Mouse (Mus musculus) MEL-GATA-1-ER (cell line): ENCODE results near the gene Akap10.
"Not testable (repeated sequence)": the region's sequence is repeated elsewhere in the genome, so short reads cannot be mapped to it uniquely, and the experiment has no call there.

Experiments
- DNase-seq: peaks from one replicate; pipeline ENCODE4 v3.0.0-alpha.2; 2012; ENCODE audit warnings: low read depth; ENCODE audit errors: extremely low read depth

Gene Akap10

DNA sequence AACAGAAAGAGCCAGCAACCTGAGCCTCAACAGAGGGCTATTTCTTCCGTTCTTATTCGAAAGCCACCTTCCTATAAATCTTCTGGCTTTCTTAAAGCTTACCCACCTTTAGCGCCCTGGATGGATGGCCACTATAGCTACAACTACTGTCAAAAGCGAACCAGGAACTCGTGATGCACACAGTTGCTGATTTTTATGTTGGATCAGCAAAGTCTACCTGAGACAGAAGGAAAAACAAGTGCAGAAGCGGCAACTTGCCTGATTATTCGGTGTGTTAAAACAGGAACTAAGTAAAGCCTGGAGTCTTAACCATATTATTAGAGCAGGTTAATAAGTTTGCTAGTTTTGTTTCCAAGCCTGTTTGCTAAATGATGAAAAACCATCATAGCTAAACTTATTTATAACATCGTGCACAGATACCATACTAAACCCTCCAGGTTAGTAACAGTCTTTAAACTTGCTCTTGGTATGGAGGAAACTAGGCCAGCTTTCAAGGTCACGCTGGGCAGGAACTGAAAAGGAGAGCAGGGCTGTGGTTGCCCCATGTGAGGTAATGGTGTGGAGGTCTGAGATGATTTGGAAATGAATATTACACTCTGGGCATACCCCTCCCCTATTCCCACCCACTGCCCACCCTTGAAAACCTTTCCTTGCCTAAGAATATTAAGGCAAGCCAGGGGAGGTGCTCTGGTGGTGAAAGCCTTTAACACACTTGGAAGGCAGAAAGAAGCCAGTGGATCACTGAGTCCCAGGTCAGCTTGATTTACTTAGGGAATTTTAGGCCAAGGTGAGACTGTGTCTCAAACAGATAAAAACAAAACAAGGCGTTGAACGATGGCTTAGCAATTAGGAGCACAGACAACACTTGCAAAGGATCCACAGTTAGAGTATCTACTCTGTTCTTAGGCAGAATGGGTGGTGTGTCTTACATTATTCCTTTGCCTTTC is 861 bp upstream of the Akap10 start:
- DNase-seq, result peak; percentile 58

DNA sequence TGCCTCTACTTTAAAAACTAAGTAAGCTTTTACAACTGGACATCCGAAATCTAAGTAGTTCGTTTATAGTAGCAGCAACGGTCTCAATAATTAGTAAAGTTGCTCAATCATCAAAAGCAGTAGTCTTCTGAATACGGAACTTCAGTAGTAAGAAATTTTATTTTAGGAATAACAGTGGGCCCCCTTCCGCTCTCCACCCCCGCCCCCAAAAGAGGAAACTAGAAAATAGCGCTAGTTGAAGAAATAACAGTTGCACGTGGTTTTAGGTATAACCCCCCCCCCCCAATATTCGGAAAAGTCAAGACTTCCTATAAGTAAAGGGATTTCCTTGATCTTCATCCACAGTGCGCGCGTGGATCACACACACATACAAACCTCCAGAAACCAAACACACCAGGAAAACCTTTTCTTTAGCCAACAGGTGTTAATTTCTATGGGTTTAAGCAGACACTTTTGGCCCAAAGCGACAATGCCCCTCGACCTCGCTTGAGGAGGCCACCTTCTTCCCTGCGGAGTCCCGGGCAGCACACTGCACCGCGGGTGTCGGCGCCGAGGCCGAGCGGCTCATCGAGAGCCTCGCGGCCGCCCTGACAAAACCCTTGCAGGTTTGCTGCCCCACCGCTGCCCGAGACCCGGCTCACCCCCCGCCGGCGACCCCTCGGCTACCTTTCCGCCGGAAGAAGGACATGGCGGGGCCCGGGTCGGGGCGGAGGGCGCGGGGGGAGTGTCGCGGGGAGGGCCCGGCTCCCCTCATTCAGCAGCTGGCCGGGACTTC is 542 bp downstream of the Akap10 start:
- peak; percentile 66 for DNase-seq

DNA sequence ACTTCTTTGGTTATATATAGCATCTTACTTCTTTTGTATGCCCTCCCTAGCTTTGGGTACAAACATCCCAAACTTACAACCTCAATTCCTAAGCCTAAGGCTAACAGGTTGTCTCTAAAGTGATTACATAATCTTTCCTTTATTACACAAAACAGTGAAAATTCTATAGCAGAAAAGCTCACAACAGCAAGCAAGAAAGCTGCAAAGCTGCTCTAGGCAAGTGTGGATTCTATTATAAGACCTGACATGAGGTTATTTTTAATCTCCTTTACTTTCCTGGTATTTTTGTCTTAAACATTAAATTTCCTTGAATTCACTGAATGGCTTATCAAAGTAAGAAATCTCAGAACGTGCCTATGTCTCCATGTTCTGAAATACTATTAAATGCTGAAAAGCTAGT is 6.7 kb downstream of the Akap10 start:
- no peak for DNase-seq

DNA sequence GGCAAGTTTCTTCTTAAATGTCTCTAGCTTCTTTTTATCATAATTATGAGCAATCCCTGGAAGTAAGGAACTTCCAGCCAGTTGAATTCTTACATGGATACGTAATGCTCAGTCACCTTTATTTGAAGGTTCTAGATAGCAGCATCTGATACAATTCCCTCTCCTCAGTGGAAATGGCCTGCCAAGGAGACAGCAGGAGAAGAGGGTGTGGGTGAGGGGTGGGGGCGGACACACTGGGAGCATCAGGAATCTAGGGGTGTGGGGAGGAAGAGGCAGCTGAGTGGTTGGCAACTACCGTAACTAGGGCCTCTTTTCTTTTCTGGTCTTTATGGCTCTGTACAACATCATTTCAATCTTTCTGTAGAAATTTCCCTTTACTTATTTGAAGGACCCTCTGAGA is 10.3 kb downstream of the Akap10 start:
- DNase-seq, result no peak

DNA sequence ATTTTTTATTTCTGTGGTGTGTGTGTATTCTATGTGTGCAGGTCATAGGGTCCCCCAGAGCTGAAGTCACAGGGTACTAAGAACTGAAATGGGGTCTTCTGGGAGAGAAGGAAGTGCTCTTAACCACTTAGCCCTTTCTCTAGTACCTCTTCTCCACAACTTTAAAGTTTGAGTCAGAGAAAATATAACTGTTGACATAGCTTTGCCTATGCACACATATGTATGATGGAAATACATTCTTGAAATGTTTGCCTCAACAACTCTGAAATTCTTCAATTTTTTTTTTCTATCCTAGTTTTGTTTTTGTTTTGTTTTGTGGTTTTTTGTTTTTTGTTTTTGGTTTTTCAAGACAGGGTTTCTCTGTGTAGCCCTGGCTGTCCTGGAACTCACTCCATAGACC is 21.7 kb downstream of the Akap10 start:
- DNase-seq, result no peak

DNA sequence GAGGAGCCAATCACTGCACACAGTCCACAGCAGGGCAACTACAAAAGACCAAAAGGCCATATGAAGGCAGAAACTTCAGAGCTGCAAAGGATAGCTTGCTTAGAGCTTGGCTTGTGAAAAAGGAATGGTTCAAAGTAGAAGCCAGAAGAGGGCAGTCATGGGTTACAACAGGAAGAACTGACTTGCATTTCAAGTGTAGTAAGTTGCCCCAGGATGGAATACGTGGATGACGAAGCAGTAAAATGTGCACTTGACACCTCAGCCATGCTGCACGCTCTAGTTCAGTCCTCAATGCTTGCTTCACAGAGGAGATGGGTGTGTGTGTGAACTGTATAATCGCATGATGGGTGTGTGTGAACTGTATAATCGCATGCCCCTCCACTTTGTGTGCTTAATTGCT is 47.9 kb downstream of the Akap10 start:
- peak; percentile 34 for DNase-seq

DNA sequence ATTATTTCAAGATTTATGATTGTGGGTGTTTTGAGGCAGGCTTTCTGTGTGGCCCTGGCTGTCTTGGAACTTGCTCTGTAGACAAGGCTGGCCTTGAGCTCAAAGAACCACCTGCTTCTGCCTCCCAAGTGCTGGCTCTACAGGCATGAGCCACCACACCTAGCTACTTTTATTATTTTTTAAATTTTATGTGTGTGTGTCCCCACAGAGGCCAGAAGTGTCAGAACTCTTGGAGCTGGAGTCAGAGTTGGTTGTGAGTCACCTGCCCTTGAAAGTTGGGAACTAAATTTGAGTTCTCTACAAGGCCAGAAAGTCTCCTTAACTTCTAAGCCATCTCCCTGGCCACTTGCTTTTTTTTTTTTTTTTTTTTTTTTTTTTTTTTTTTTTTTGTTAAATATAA is 50.1 kb downstream of the Akap10 start:
- DNase-seq, result no peak

DNA sequence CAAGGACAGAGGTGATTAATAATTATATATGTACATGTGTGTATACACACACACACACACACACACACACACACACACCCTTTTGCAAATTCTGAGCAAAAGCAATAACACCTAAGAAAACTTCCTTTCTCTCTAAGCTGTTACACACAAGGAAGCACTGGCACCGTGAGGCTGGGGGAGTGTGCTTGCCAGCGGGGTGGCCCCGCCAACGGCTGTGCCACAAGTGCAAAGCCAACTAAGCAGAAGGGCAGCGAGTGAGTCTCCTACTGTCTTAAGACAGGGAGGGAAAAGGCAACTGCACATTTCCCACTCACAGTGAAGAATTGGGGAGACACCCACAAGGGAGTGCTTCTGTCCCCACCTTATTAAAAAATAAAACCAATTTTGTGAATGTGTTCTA is 58.2 kb downstream of the Akap10 start:
- no peak for DNase-seq

DNA sequence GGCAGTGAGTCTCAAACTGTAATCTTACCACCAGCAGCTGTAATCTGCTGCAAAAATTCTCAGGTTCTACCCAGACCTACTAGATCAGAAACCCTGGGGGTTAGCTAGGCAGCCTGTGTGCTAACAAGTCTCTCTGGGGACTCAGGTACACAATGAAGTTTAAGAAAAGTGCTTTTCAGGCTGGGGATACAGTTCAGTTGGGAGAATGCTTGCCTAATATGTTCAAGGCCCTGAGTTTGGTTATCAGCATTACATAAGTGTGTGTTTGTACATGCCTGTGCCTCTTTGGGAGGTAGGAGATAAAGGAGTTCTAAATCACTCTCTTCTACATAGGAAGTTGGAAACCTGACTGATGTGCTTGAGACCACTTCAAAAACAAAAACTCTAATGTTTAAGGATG is 63.2 kb downstream of the Akap10 start:
- DNase-seq, result no peak

DNA sequence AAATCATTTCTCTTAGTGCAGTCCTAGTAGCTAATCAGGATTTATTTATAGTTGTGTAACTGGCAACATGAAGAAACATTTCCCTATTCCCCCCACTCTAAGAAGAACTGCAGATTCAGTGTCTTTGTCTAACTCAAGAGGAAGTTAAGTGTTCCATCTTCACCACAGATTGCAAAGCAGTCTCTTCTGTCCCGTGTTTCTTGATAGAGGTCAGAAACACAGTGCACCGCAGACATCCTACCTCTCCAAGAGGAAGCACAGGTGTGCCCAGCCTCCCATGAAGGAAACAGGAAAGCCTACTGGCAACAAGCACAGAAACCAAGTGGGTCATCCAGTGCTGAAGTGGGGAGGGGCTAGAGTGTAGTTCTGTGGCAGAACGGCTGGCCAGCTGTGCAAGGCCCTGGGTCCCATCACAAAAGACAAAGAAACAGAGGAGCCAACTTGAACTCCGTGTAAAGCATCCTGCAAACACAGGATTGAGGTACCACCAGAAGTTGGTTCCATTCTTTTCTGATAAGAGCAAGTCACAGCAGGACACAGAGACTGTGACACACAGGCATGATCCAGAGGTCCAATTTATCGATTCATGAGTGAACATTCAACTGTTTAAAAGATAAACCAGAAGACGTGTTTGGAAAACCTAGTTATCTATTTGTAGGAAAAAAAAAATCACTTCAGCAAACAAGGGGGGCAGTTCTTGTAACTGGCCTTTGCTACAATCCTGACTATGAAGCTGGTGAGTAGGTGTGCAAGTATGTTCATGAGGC is 68.1 kb downstream of the Akap10 start:
- no peak for DNase-seq

DNA sequence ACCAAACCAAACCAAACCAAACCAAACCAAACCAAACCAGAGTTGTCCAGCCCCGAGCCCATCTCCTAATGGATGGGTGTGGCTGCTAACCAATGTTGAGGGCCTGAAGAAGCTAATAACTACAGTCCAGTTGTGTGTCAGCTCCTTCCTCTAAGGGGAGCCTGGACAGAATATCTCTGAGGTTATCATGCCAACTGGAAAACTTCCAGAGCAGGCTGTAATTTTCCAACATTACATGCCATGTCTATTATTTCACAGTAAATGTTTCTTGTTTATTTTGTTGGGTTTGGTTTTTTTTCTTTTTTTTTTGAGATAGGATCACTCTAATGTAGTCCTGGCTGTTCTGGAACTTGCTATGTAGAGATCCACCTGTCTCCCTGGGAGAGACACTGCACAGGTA is 70.7 kb downstream of the Akap10 start:
- no peak for DNase-seq

DNA sequence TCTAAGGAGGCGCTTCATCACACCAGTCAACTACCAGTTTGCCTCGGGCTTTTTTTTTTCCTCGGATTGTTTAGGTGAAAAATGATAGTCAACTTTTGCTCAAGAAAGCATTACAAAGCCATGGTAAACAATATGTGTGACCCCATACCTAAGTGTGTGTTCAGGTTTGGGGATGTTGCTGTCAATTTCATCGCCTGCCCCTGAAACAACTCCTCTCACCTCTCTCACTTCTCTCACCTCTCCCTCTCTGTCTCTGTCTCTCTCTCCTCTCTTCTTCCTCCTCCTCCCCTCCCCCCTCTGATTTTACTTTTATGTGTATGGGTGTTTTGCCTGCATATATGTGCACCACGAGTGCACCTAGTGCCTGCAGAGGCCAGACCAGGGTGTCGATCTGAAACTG is 74.5 kb downstream of the Akap10 start:
- no peak for DNase-seq

DNA sequence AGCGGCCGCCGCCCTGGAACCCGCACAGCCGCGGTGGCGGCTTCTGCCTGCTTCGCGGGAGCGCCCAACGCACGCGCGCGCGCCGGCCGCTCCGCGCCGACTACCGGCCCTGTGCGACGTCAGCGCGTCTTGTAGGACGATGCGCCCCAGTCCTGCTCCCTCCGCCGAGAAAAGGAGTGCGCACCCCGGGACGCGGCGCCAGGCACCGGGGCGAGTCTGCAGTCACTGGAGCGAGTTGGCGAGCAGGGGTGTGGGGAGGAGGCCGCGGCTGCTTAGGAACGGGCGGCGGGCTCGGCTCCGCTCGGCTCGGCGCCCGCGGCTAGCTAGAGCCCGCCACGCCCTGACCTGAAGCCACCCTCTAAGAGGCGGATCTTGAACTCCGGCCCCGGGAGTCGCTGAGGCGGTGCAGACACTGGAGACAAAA is 75.1 kb downstream of the Akap10 start, which contains the start of gene Ulk2:
Gene Ulk2, minus strand, starts transcription at position 86 of the 424 bp plus-strand sequence.
- peak; percentile 63 for DNase-seq

DNA sequence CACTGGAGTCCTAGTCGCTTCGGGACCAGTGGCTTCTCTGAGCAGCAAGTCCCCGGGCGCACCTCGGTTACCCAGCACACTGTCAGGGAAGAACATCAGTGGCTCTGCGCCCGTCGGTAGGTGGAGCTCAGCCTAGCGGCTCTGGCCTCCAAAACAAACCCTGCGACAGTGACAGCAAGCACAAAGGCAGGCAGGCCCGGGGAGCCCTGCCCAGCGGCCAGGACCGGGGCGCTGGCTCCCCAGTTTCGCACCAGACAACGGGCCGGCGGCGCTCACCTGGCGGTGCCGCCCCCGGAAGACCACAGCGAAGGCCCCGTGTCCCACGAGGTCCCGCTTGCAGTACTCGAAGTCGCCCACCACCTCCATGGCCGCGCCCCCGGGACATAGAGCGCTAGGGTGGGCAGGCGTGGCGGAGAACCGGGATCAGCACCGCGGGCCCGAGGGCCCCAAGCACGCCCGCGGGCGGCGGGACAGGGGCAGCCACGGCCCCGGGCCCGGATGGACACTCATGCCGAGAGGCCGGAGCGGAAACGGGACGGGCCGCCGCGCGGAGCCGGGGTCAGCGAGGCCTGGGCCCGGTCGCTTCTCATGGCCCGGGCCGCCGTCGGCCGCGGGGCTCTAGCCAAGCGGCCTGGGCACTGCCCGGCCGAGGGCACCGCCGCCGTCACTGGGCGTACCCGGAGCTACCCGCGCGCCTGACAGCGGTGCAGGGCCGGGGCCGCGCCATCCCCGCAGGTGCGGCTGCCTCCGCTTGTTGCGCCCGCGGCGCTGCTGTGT is 75.7 kb downstream of the Akap10 start:
- peak; percentile 82 for DNase-seq

DNA sequence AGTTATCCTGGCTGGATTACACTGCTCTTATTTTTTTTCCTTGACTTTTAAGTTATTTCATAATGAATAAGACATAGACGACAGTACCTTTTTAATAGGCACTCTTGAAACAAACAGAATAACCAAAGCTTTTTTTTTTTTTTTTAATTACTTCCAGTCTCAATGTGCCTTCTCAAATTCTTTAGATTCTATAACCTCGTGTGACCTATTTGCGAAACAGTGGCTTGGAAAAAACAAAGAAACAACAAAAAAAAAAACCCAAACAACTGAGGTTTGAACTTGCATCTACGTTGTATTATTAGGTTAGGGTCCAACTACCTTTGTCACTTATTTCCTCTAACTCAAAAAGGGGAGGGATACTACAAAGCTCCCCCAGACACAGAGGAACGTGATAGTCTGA is 76.4 kb downstream of the Akap10 start:
- no peak for DNase-seq

DNA sequence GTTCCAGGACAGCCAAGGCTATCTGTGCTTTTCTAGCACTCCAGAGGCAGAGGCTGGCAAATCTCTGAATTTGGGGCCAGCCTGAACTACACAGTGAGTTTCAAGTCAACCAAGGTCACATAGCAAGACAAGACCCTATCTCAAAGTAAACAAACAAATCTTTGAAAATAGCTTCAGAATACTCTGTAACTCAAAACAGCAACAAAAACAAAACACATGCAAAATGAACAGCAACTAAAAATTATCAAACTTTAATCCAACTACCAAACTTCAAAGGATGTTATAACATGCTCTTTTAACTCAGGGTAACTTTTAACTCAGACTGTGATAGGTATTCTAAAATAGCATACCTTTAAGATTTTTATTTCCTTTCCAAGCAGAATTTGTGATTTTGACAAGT is 77.1 kb downstream of the Akap10 start:
- no peak for DNase-seq

DNA sequence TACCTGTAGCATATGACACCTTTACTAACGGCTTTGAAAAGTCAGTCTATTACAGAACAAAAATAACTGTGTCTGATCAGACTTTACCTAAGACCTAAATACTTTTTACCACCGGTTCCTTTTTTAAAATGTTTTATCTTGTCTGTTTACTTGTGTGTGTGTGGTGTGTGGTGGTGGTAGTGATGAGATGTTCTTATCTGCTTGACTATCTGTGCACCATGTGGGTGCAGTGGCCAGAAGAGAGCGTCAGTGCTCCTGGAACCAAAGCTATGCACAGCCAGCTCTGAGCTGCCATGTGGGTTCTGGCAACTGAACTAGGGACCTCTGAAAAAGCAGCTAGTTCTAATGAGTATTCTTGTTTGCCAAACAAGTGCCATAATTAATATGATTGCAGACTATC is 78.9 kb downstream of the Akap10 start:
- DNase-seq, result no peak

DNA sequence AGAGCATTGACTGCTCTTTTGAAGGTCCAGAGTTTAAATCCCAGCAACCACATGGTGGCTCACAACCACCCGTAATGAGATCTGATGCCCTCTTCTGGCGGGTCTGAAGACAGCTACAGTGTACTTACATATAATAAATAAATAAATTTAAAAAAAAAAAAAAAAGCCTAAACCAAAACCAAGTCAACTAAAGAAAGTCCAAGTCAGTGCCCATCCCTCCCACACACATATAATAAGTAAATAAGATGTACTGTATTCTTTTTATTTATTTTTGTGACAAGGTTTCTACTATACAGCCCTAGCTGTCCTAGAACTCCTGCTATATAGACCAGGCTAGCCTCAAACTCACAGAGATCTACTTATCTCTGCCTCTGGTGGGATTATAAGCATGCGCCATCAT is 89.4 kb downstream of the Akap10 start:
- not testable (repeated sequence) for DNase-seq

DNA sequence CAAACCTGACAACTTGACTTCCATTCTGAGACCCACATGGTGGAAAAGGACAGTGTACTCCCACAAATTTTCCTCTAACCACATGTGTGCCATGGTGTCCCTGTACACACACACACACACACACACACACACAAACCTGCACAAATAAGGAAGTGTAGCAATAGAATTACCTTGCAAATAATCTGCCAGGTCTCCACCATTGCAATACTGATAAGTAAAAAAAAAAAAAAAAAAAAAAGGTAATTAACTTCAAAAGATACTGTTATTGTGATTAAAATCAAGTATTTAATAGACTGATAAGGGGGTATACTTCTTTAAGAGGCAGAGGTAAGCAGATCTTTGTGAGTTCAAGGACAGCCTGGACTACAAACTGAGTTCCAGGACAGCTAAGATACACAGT is 90.1 kb downstream of the Akap10 start:
- no peak for DNase-seq

DNA sequence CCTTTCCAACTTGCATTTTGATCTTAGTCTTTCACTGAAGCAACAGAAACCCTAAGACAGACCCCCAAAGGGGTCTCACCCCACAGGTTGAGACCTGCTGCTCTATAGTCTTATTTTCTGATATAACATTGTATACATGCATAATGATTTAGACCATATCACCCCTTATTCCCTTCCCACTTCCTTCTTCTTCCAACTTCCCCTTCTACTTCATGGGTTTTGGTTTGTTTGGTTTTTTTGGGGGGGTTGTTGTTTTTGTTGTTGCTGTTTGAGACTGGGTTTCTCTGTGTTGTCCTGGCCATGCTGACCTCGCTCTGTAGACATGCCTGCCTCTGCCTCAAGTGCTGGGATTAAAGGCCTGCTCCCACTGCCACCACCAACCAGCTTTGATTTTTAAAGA is 90.9 kb downstream of the Akap10 start:
- DNase-seq, result no peak
